Mouse (Mus musculus) thymus, postnatal 10 days (tissue): ENCODE data around the gene Riox1.
"Not testable (repeated sequence)": the region's sequence is repeated elsewhere in the genome, so short reads cannot be mapped to it uniquely, and the experiment has no call there.

Experiments used
- DNase-seq, 2 experiments: peaks; one replicate each; pipeline ENCODE4 v3.0.0; 2021; ENCODE audit warnings: low spot score in 2 of 2

The Riox1 gene

DNA sequence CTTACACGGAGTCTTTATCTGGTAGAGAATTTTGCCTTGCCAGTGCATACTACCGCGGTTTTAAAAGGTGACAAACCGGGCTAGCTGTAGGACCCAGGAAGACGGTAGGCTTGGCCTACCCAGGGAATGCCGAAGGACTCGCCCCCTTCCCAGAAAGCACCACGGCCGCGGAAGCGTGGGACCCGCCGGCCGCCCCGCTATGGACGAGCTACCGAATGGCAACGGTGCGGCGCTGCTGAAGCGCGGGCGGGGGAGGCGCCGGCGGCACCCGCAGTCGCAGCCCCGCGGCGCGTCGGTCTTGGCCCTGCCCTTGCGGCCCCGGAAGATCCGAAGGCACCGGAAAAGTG is at the start of gene Riox1:
TSS of gene Riox1 (plus strand) at position 116 of the 347 bp plus-strand sequence.
- peak; percentile 67 to 72 for DNase-seq

DNA sequence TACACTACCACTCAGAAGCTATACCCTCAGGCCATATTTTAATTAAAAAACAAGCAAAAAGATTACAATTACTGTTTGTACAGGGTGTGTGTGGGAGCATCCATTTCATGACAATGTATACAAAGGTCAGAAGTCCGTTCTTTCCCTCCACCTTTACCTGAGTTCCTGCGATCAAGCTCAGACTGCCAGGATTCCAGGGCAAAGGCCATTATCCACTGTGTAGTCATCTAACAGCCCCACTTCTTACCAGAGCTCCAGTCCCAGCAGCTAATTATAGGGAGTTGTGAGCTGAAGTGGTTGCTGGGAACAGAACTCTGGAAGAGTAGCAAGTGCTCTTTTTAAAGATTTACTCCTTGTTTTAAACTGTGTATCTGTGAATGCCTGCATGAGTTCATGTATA is 40.0 kb upstream of the Riox1 start:
- no peak for DNase-seq

GRCm38 (mm10) chr12:83914202-83914740 is 36.1 kb upstream of the Riox1 start:
- no peak for DNase-seq

- no peak for DNase-seq
These were observed 35.6 kb upstream of the Riox1 start for GRCm38 (mm10) chr12:83914797-83915196.

DNA sequence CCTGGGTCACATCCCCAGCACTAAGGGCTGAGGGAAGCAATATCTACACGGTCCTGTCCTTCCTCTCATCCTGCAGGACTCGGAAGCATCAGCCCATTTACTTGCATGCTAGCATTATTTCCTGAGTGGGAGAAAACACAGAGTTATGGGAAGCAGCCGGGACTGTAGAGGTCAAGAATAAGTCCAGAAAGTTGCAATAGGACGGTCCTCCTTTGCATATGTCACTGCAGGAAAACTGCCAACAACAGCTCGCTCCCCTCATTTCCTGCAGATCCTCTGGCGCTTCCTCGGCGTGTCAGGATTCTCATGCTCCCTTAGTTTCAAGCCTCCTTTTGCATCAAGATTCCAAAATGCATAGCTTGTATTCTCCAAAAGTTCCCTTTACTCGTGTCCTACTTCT is 33.5 kb upstream of the Riox1 start:
- no peak for DNase-seq

- DNase-seq: peak in 1 of 2 experiments; percentile 37
These were observed 29.5 kb upstream of the Riox1 start for GRCm38 (mm10) chr12:83920721-83921441.

DNA sequence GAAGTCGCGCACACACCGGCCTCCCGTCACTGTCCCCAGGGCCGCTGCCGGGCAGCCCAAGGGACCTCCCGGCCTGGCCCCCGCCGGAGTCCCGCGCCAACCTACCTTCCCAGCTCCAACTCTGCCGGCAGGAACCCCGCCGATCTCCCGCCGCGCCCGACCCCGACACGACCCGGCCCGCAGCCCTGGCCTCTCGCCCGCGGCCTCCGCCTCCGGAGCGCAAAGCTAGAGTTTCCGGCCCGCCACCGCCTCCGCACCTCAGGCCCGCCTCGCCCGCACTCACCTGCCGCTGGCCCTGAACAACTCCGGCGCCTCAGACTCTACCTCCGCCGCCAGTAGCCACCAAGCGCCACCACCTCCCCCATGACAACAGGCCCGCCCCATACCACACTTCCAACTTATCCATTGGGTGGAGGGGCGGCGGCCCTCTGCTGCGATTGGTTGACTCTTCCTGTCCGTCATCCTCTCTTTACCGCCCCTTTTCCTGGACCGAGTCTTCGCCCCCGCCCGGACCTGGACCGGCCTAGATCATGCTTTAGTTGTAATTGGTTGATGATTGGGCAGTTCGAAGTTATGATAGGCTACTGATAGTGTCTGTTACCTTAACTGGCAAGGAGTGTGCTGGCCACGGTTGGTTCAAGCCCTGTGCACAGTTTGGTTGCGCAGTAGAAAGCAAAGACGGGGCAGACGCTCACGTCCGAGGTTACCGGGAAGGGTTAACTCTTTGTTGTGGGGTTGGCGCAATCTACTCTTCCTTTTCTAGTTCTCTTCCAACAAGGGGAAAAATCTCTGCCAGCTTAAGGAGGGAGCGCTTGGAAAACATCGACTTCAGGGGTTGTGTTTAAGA is 28.6 kb upstream of the Riox1 start, which contains the start of gene Numb:
TSS of gene Numb (minus strand) at position 400 of the 847 bp plus-strand sequence.
- DNase-seq: peak; percentile 94 to 95

- no peak for DNase-seq
These were observed 27.5 kb upstream of the Riox1 start for GRCm38 (mm10) chr12:83922724-83923485.

DNA sequence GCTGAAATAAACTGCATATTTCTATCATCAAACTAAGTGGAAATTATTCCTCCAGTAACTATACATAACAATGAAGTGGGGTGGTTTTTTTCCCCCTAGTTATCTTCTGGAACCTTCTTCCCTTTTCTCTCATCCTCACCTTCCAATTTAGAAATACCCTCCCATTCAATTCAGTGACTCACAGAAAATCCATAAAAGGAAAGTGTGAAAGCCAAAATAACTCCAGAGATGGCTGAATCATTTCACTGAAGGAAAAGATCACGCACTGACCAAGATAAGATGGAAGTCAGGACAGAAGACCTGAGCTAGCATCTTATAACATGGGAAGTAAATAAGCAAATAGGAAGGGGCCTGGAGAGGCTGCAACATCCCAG is 26.9 kb upstream of the Riox1 start:
- DNase-seq: no peak

DNA sequence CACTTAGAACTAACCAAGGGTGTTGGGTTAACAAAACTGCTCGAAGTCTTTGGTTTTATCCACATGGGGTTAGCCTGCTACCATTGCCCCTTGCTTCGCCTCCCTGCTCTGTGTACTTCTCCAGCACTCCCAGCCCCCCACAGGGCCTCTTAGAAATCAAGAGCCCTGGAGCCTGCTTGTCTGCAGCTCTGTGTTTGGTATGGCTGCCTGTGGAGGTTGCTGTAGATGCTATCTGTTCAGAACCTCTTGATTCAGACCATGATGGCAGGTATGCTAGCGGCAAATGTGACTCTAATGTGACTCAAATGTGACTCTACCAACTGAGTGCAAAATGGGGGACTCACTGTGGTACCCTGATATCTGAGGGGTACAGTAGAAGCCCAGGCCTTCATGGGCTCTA is 26.1 kb upstream of the Riox1 start:
- no peak for DNase-seq

DNA sequence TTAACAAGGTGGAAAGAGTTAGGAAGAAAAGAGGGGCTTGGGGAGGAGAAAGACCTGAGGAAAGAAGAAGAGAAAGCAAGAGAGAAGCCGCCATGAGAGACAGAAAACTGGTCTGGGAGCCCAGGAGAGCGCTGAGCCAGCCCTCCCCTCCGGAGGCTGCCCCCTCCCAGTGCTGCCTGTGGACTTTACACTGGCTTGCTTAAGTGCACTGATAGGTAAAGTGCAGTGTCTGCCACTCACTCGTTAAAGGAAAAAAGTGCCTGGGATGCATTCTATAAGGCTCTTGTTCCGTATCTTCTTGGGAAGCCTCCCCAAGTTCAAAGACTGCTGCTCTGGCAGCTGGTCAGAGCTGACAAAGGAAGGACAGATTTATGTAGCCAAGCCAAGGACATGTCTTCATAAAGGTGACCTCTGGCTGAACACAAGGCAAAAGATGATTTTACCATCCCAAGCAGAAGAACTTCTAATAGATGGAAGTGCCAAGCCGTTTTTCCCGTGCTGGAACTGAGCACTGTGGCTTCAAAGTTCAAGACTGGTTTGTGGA is 25.2 kb upstream of the Riox1 start:
- no peak for DNase-seq

DNA sequence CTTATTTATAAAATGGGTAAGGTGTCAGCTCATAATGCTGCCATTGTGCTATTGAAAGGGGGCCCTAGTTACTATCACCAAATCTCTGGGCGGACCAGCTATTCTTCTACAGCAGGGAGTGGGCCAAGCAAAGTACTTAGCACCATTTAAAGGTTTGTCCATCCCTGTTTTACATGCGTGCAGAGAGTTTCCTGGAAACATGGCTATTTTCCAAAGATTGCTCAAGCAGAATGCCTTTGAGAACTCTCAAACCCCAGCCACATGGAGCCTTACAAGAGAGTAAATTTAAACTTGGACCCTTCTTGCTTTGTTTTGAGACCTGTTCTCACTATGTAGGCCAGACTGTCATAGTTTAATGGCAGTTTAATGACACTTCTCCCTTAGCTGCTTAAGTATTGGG is 24.3 kb upstream of the Riox1 start:
- DNase-seq: no peak

DNA sequence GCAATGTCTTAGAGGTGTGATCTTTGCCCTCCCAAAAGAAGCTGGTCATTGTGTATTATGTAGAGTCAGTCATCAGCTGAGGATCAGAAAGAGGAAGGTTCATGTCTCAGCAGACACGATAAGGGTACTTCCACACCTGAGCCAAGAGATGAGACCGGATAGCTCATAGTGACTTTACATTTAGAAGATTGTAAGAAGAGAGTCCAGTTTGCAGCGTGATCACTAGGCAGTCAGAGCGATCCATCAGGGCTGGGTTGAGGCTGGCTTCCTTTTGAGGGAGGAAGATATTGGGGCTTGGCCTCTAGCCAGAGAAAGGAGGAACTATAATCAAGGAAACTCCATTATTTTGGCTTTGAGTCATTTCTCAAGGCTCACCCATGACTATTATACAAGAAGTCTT is 22.7 kb upstream of the Riox1 start:
- DNase-seq: no peak

DNA sequence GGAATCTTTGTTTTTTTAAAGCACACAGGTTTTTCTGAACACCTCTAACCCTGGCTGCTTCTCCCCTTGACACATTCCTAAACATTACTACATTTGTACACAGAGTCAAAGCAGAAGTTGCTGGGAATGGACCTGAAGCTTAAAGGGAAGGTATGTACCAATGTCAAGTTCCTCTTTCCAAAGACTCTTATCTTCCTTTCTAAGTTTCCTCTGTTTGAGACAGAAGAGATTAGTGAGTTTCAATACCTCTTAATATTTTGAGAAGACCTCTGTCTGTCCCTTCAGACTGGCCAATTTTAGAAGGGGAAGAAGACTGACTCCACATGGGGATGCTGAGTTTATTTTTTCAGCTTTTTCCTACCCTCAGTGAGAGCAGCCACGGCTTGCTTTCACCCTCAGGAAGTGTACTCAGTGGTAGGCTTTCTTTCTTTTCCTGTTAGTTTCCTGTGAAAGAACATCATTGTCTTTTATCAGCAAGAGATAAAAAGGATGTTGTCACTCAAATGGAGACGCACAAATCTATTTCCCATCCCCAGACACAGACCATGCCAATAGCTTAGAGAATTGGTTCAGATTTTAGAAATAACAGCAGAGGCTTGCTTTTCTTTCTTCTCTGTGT is 21.1 kb upstream of the Riox1 start:
- DNase-seq: no peak

- no peak for DNase-seq
These were observed 12.8 kb upstream of the Riox1 start for GRCm38 (mm10) chr12:83937600-83937999.

- DNase-seq: not testable (repeated sequence)
These were observed 11.8 kb upstream of the Riox1 start for GRCm38 (mm10) chr12:83938592-83938991.

DNA sequence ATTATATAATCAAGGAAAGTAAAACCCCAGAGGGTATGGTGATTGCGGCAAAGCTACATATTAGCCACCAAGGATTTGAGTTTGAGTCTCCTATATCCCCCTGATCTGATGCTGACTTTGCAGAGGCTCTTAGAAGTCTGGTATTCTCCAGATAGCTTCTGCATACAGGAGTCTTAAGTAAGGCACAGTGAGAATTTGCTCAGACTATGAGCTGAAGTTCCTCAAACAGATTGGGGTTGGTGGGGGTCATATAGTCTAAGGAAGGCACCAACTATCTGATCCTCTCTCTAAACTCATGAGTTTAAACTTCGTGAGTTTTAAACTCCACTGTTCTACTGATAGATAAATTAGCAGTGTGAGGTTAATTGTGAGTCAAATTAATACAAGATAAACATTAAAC is 11.1 kb upstream of the Riox1 start:
- no peak for DNase-seq

- DNase-seq: no peak
These were observed 10.4 kb upstream of the Riox1 start for GRCm38 (mm10) chr12:83940031-83940430.

DNA sequence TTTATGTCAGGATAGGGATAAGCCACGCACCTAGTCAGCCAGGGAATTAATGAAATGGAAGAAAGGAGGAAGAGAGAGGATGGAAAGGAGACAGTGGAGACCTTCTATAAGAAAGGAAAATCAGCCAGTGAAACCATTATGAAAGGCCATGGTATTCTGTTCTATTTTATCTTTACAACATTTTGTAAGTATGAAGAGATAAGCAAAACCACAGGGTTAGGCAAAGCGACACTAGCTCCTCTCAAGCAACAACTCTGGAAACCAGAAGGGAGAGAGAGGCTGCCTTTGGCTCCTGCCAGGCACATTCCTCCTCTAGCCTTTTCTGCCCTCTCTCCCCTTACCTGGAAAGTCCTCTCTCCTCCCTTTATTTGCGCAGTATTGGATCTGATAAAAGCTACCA is 8.5 kb upstream of the Riox1 start:
- no peak for DNase-seq

DNA sequence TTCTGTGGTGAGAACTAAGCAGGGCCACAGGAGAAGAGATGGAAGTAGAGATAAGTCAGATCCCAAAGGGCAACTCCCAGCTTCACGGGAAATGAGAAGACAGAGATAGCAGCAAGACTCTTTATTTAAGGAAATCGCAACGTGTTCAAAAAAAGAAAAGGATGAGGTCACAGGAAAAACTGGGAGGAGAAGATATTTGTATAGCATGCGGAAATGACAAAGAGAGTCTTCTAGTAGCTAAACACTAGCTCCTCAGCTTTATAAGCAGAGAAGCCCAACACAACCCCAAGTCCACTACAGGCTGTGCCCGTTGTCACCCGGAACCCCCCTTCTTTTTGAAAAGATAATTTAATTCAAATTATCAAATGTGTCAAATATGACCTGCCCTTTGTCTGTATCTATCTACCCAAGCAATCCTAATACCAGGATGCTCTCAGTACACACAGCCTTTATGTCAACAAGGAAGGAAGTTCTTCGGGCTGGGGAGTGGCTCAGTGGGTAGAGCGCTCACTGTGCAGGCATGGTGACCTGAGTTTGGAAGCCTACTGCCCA is 3.1 kb upstream of the Riox1 start:
- no peak for DNase-seq

- no peak for DNase-seq
These were observed 1.4 kb upstream of the Riox1 start for GRCm38 (mm10) chr12:83949043-83949442.
